Mouse (Mus musculus): Measurements from ENCODE around the gene Cntrob. TPM values are rescaled to one million over a fixed set of nuclear protein-coding genes. Genes with fewer than 3 reads are reported as not detected.
A peak's percentile ranks its signal among the peaks of the same experiment; 100 is the strongest.

Cntrob gene
- polyA plus RNA-seq, 1 experiment, result 9.2 TPM

DNA sequence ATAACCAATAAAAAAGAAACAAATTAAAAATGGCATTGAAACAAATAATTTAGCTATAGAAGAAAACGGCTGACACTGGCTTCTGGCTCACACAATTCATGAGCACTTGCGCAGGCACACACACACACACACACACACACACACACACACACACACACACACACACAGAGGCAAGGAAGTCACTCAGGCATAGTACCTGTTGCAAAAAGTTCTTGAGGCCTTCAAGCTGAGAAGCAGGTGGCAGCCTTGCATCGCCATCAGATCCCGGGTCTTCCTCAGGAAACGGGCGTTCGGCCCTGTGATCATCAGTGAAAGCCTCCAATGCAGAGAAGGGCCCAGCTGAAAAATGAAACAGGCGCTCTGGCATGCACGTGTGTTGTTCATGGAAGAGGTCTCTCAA is 18.3 kb downstream of the Cntrob start:
- Histone ChIP-seq H3K36me3 (ENCODE audit: control insufficient read depth, insufficient read depth, low read length) (peaks cover 13% of the 10 kb centered on the region), H3K27ac (ENCODE audit: insufficient read depth, low read length) (peak overlapping the region; percentile 14; the same call in 1 of the 2 replicates), H3K4me3 (ENCODE audit: extremely low read depth, insufficient read depth, insufficient read length) (no peak overlapping the region), H3K4me1 (ENCODE audit: control insufficient read depth, insufficient read depth, insufficient read length) (no peaks in the 10 kb centered on the region; the same call in 1 of the 2 replicates), H3K27me3 (ENCODE audit: control insufficient read depth, insufficient read depth, low read length) (no peaks in the 10 kb centered on the region)
- no peak for TF ChIP-seq POLR2A (IDR thresholded peaks at IDR 0.05; ENCODE audit: low read depth, low read length)
- TF ChIP-seq CTCF (IDR thresholded peaks at IDR 0.05; ENCODE audit: extremely low read depth, insufficient read depth, insufficient read length, insufficient replicate concordance), result peak; percentile 35; the same call in 1 of the 2 replicates
- peak; percentile 51 to 69 for DNase-seq (ENCODE audit: low read depth in 1 of 2, low spot score in 2 of 2)
- 33% methylated on average over 9 of the region's 9 CpGs for WGBS

DNA sequence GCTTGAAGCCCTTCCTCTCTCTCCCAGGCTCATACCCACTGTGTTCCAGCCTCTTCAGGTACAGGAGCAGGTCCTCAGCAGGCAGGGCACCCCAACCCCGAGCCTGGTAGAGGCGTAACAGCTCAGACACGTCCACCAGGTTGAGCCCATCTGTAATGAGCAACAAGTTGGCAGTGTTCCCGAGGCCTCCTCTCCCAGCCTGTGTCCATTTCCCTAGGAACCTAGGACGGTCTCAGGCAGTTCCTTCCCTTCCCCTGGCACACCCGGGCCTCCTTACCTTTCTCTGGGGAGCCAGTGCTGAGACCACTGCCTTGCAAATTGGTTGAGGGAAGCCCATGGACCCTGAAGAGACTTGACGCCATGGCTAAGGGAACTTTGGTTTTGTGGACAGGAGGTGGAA is 20.8 kb downstream of the Cntrob start:
- no peak overlapping the region for H3K27ac ChIP-seq (ENCODE audit: insufficient read depth, low read length)
- no peak for DNase-seq (ENCODE audit: low read depth in 1 of 2, low spot score in 2 of 2)
- H3K36me3 ChIP-seq (ENCODE audit: control insufficient read depth, insufficient read depth, low read length), result peaks cover 6% of the 10 kb centered on the region
- H3K27me3 ChIP-seq (ENCODE audit: control insufficient read depth, insufficient read depth, low read length), result no peaks in the 10 kb centered on the region
- TF ChIP-seq POLR2A (IDR thresholded peaks at IDR 0.05; ENCODE audit: low read depth, low read length) (no peak), CTCF (IDR thresholded peaks at IDR 0.05; ENCODE audit: extremely low read depth, insufficient read depth, insufficient read length, insufficient replicate concordance) (no peak)
- WGBS, result 89% methylated on average over 7 of the region's 7 CpGs
- no peaks in the 10 kb centered on the region; the same call in 1 of the 2 replicates for H3K4me1 ChIP-seq (ENCODE audit: control insufficient read depth, insufficient read depth, insufficient read length)
- H3K4me3 ChIP-seq (ENCODE audit: extremely low read depth, insufficient read depth, insufficient read length), result no peak overlapping the region

DNA sequence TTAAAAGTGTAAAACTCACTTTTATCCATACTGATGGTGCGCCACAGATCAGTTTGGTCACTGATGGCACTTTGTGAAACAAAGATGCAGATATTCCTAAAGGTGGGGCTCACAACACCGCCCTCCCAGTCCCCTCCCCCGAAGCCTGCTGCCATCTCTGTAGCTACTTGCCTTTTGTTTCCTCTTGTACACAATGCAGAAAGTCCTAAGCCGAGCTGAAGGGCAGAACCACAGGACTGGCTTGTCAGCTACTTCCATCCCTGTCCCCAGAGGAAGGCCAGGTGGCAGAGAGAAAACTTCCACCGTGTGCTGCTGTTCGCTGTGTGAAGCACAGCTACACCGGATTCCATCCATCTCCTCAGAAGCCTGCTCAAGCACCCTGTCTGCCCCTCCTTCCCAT is 25.3 kb downstream of the Cntrob start:
- Histone ChIP-seq H3K27ac (ENCODE audit: insufficient read depth, low read length) (no peak overlapping the region), H3K36me3 (ENCODE audit: control insufficient read depth, insufficient read depth, low read length) (peaks cover 6% of the 10 kb centered on the region), H3K4me1 (ENCODE audit: control insufficient read depth, insufficient read depth, insufficient read length) (no peaks in the 10 kb centered on the region), H3K27me3 (ENCODE audit: control insufficient read depth, insufficient read depth, low read length) (no peaks in the 10 kb centered on the region), H3K4me3 (ENCODE audit: extremely low read depth, insufficient read depth, insufficient read length) (no peak overlapping the region)
- WGBS, result 89% methylated on average over 7 of the region's 7 CpGs
- TF ChIP-seq POLR2A (IDR thresholded peaks at IDR 0.05; ENCODE audit: low read depth, low read length) (no peak), CTCF (IDR thresholded peaks at IDR 0.05; ENCODE audit: extremely low read depth, insufficient read depth, insufficient read length, insufficient replicate concordance) (no peak)
- DNase-seq (ENCODE audit: low read depth in 1 of 2, low spot score in 2 of 2), result no peak

DNA sequence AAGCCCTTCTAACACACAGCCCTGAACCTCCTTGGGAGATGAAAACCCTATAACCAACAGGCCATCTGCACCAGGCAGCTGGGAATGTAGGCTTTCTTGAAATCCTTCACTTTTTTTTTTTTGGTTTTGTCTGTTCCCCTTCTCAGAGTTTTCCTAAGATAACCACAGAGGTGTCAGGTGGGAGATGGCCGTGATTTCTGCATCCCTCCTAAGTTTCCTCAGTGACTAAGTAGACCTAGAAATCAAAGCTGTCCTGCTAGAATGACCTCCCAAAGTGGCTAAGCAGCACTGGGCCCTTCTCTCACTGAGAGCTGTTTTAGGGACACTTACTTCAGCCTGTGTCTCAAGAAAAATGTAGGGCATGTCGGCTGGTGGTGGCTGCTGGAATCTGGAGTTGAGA is 25.8 kb downstream of the Cntrob start:
- no peak for DNase-seq (ENCODE audit: low read depth in 1 of 2, low spot score in 2 of 2)
- H3K27me3 ChIP-seq (ENCODE audit: control insufficient read depth, insufficient read depth, low read length), result no peaks in the 10 kb centered on the region
- no peak for TF ChIP-seq CTCF (IDR thresholded peaks at IDR 0.05; ENCODE audit: extremely low read depth, insufficient read depth, insufficient read length, insufficient replicate concordance)
- TF ChIP-seq POLR2A (IDR thresholded peaks at IDR 0.05; ENCODE audit: low read depth, low read length), result no peak
- 94% methylated on average over 2 of the region's 2 CpGs for WGBS
- H3K4me1 ChIP-seq (ENCODE audit: control insufficient read depth, insufficient read depth, insufficient read length), result no peaks in the 10 kb centered on the region
- peaks cover 5% of the 10 kb centered on the region for H3K36me3 ChIP-seq (ENCODE audit: control insufficient read depth, insufficient read depth, low read length)
- H3K4me3 ChIP-seq (ENCODE audit: extremely low read depth, insufficient read depth, insufficient read length), result no peak overlapping the region
- no peak overlapping the region for H3K27ac ChIP-seq (ENCODE audit: insufficient read depth, low read length)

- Histone ChIP-seq H3K27ac (ENCODE audit: insufficient read depth, low read length) (no peak overlapping the region), H3K36me3 (ENCODE audit: control insufficient read depth, insufficient read depth, low read length) (peaks cover 2% of the 10 kb centered on the region; the same call in 1 of the 2 replicates), H3K4me3 (ENCODE audit: extremely low read depth, insufficient read depth, insufficient read length) (no peak overlapping the region), H3K27me3 (ENCODE audit: control insufficient read depth, insufficient read depth, low read length) (no peaks in the 10 kb centered on the region), H3K4me1 (ENCODE audit: control insufficient read depth, insufficient read depth, insufficient read length) (no peaks in the 10 kb centered on the region)
- WGBS, result 70% methylated on average over 3 of the region's 3 CpGs
- no peak for DNase-seq (ENCODE audit: low read depth in 1 of 2, low spot score in 2 of 2)
- no peak for TF ChIP-seq CTCF (IDR thresholded peaks at IDR 0.05; ENCODE audit: extremely low read depth, insufficient read depth, insufficient read length, insufficient replicate concordance)
- TF ChIP-seq POLR2A (IDR thresholded peaks at IDR 0.05; ENCODE audit: low read depth, low read length), result no peak
Measured at GRCm38 (mm10) chr11:69295286-69295685, 28.3 kb downstream of the Cntrob start.

DNA sequence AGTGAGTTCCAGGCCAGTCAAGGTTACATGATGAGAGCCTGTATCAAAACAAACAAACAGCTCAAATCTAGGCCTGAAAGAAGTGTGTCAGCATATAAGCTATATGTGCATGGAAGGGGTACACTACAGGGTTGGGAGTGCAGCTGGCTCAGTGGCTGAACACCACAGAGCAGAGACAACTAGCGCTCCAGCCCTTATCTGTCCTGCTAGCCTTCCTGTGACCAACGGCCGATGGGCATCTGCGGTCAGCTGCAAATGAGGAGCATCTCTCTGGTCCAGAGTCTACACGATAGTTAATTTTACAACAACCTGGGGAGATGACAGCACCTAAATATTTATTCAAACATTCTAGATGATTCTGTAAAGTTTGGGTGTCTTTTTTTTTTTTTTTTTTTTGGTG is 32.5 kb downstream of the Cntrob start:
- no peaks in the 10 kb centered on the region for H3K4me1 ChIP-seq (ENCODE audit: control insufficient read depth, insufficient read depth, insufficient read length)
- H3K36me3 ChIP-seq (ENCODE audit: control insufficient read depth, insufficient read depth, low read length), result no peaks in the 10 kb centered on the region
- no peaks in the 10 kb centered on the region for H3K27me3 ChIP-seq (ENCODE audit: control insufficient read depth, insufficient read depth, low read length)
- no peak overlapping the region for H3K27ac ChIP-seq (ENCODE audit: insufficient read depth, low read length)
- TF ChIP-seq CTCF (IDR thresholded peaks at IDR 0.05; ENCODE audit: extremely low read depth, insufficient read depth, insufficient read length, insufficient replicate concordance) (no peak), POLR2A (IDR thresholded peaks at IDR 0.05; ENCODE audit: low read depth, low read length) (no peak)
- no peak overlapping the region for H3K4me3 ChIP-seq (ENCODE audit: extremely low read depth, insufficient read depth, insufficient read length)
- DNase-seq (ENCODE audit: low read depth in 1 of 2, low spot score in 2 of 2), result no peak
- WGBS, result 98% methylated on average over 5 of the region's 5 CpGs

DNA sequence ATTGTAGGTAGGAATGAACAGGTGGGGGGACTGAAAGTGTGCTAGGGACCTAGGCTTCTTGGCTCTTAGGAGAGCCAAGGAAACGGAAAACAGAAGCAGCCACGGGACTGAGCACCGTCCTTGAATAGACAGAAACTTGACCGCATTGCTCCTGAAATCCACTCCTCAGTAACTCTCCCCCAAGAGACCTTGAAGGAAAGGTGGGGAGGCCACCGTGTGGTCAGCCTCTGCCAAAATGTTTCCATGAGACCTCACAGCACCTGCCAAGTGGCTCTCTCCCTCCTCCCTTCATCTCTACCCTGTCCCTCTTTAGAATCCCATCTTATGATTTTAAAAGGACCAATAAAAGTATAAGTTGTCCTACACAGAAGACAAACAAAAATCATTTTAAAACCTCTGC is 46.3 kb downstream of the Cntrob start:
- DNase-seq (ENCODE audit: low read depth in 1 of 2, low spot score in 2 of 2), result no peak
- Histone ChIP-seq H3K4me3 (ENCODE audit: extremely low read depth, insufficient read depth, insufficient read length) (no peak overlapping the region), H3K27me3 (ENCODE audit: control insufficient read depth, insufficient read depth, low read length) (no peaks in the 10 kb centered on the region), H3K36me3 (ENCODE audit: control insufficient read depth, insufficient read depth, low read length) (no peaks in the 10 kb centered on the region), H3K4me1 (ENCODE audit: control insufficient read depth, insufficient read depth, insufficient read length) (no peaks in the 10 kb centered on the region), H3K27ac (ENCODE audit: insufficient read depth, low read length) (no peak overlapping the region)
- 55% methylated on average over 5 of the region's 5 CpGs for WGBS
- TF ChIP-seq POLR2A (IDR thresholded peaks at IDR 0.05; ENCODE audit: low read depth, low read length) (no peak), CTCF (IDR thresholded peaks at IDR 0.05; ENCODE audit: extremely low read depth, insufficient read depth, insufficient read length, insufficient replicate concordance) (no peak)

Data from spleen, adult 2 months (tissue).